In genomic region chr11:60246077-60246476, GRCm38 (mm10) we compare ENCODE assay signal across 14 mouse cellular contexts. TPM values are rescaled to one million over a fixed set of nuclear protein-coding genes. Genes with fewer than 3 reads are reported as not detected.
DNase-seq lines count a peak whose midpoint lies in the region; TF ChIP-seq lines count a peak whose summit lies in the region.
"Had no signal": no experiment of that assay in that cellular context is flagged by ENCODE, and none has a peak within 500 bp of the region (broad histone marks: within the 10 kb centered on the region; RNA-seq: fewer than 3 reads in every experiment).

No protein-coding gene starts in this region.

- peaks cover 13% of the 10 kb centered on the region for H3K36me3 ChIP-seq in heart, embryonic 10.5 days

- no peak for TF ChIP-seq CTCF in left cerebral cortex, adult 2 months (IDR thresholded peaks at IDR 0.05)
- TF ChIP-seq CTCF in brain, embryonic 14.5 days (IDR thresholded peaks at IDR 0.05; ENCODE audit: borderline replicate concordance, extremely low read depth, insufficient read depth, insufficient read length) = no peak

- no peaks in the 10 kb centered on the region for H3K9me3 ChIP-seq in heart, embryonic 10.5 days

- no peak for TF ChIP-seq POLR2A in brain, embryonic 14.5 days (IDR thresholded peaks at IDR 0.05; ENCODE audit: borderline replicate concordance, extremely low read depth, insufficient read depth, insufficient read length, poor library complexity, severe bottlenecking)

- H3K27ac ChIP-seq in heart, embryonic 10.5 days = 0 out of 2 replicates have a peak overlapping the region, but pooled peaks have one; percentile 29
- peak overlapping the region; percentile 38 for H3K27ac ChIP-seq in left cerebral cortex, adult 2 months
- H3K27ac ChIP-seq: limb, embryonic 12.5 days; liver, embryonic 14.5 days had no signal

- peaks cover 24% of the 10 kb centered on the region for H3K4me1 ChIP-seq in heart, embryonic 10.5 days

- no peaks in the 10 kb centered on the region for H3K27me3 ChIP-seq in heart, embryonic 10.5 days (ENCODE audit: insufficient read depth, poor library complexity, severe bottlenecking)
- H3K27me3 ChIP-seq: heart, embryonic 12.5 days; limb, embryonic 12.5 days; megakaryocyte, embryonic 14.5 days had no signal

- H3K4me3 ChIP-seq in heart, embryonic 10.5 days = no peak overlapping the region
- H3K4me3 ChIP-seq in left cerebral cortex, adult 2 months = no peak overlapping the region
- H3K4me3 ChIP-seq: heart, embryonic 12.5 days; limb, embryonic 12.5 days; megakaryocyte, embryonic 14.5 days; myocyte had no signal

- intact Hi-C loops in left cerebral cortex, adult 2 months (cut with DNase I) = no loop called here
- intact Hi-C loops in left cerebral cortex, postnatal 36 days (cut with DNase I) = no loop called here

- DNase-seq in heart, embryonic 10.5 days (ENCODE audit: low spot score) = no peak
- no peak for DNase-seq in heart, adult 8-10 months (ENCODE audit: low spot score)
- peak in 1 of 2 experiments; percentile 37 for DNase-seq in left cerebral cortex, adult 2 months (ENCODE audit: extremely low spot score in 1 of 2, low spot score in 2 of 2)
- no peak for DNase-seq in left cerebral cortex, postnatal 36 days (ENCODE audit: low spot score in 2 of 2)
- peak; percentile 85 for DNase-seq in brain, adult 2 months (ENCODE audit: low read depth, low spot score)
- DNase-seq in brain, embryonic 14.5 days (ENCODE audit: low read depth) = peak; percentile 67
- no peak for DNase-seq in lung, postnatal 14 days
- DNase-seq: adrenal gland, adult 8-10 months; cerebellum, adult 9-11 months had no signal

RNA-seq across cellular contexts. Expression of gene Srebf1, which starts 23.7 kb away (rescaled TPM):
- 38.2 and 40.3 TPM in 2 replicates for polyA plus RNA-seq in heart, embryonic 10.5 days (2016; fragmentation: Nextera tagmentation; extraction: Ambion mirVana)
- total RNA-seq in heart, adult 8-10 months (2022) = 10 to 100 TPM; 31.0 to 42.3 (median 36.5) TPM
- 10 to 100 TPM; 50.1 to 66.1 TPM for total RNA-seq in left cerebral cortex, adult 2 months (2021)
- 10 to 100 TPM; 48.2 to 63.2 TPM for total RNA-seq in left cerebral cortex, postnatal 36 days (2021)
- 71.9 and 78.9 TPM in 2 replicates for polyA plus RNA-seq in brain, embryonic 14.5 days (2012; rRNA removed)

Comparison
In these comparisons a context has a peak if more than half of its experiments do, and no peak if none do; other contexts are left out.
1. DNase-seq: peak in brain, adult 2 months (single experiment) and brain, embryonic 14.5 days (single experiment); none in heart, embryonic 10.5 days (single experiment), heart, adult 8-10 months (single experiment), left cerebral cortex, postnatal 36 days (0 of 2) and lung, postnatal 14 days (single experiment).